Mouse (Mus musculus) erythroid progenitor cell, adult 5-6 weeks (primary cell): ENCODE measurements around the gene Iqcj. TPM values are rescaled to one million over a fixed set of nuclear protein-coding genes. Genes with fewer than 3 reads are reported as not detected.

Experiments
- ATAC-seq: replicated peaks from 2 replicates; pipeline ENCODE4 v1.8.0; 2016; ENCODE audit warnings: moderate number of reproducible peaks, mild to moderate bottlenecking, moderate TSS enrichment, inconsistent platforms; ENCODE audit not compliant: poor library complexity, low FRiP score, severe bottlenecking
- total RNA-seq, 2 experiments: library from RNA; stranded (forward) in 1 of 2; stranded (reverse) in 1 of 2; fragments of 150-400 nt in 1 of 2; fragments of 186-747, 209-891 nt in 1 of 2; gene quantifications; 2 replicates each; pipeline versions ENCODE4 v1.2.3 to v1.2.4; 2015 to 2017; ENCODE audit warnings: low replicate concordance in 2 of 2

The Iqcj gene
- not detected in 2 replicates for total RNA-seq (2015; ENCODE audit: low replicate concordance)
- total RNA-seq (2017; ENCODE audit: low replicate concordance): not detected in 2 replicates

- ATAC-seq: no peak
These were observed at the start of gene Iqcj, which contains the start of gene Iqschfp for GRCm38 (mm10) chr3:67892026-67892705. Iqcj (plus strand) TSS chr3:67892220. Iqschfp (plus strand) TSS chr3:67892232.

- ATAC-seq: no peak
These were observed 39.6 kb upstream of the Iqcj start for GRCm38 (mm10) chr3:67852397-67852796.

GRCm38 (mm10) chr3:67861524-67861923, 30.5 kb upstream of the Iqcj start:
- no peak for ATAC-seq

- no peak for ATAC-seq
These were observed 24.5 kb upstream of the Iqcj start for GRCm38 (mm10) chr3:67867420-67868065.

GRCm38 (mm10) chr3:67869424-67869823, 22.6 kb upstream of the Iqcj start:
- ATAC-seq: no peak

GRCm38 (mm10) chr3:67877253-67877652, 14.8 kb upstream of the Iqcj start:
- ATAC-seq: no peak

GRCm38 (mm10) chr3:67884335-67884734, 7.7 kb upstream of the Iqcj start:
- ATAC-seq: no peak

GRCm38 (mm10) chr3:67886176-67886575, 5.8 kb upstream of the Iqcj start:
- ATAC-seq: no peak

- ATAC-seq: no peak
These were observed 4.8 kb upstream of the Iqcj start for GRCm38 (mm10) chr3:67887251-67887650.

GRCm38 (mm10) chr3:67892768-67893167, 748 bp downstream of the Iqcj start:
- ATAC-seq: no peak

GRCm38 (mm10) chr3:67902517-67902916, 10.5 kb downstream of the Iqcj start:
- ATAC-seq: no peak

- no peak for ATAC-seq
These were observed 16.6 kb downstream of the Iqcj start for GRCm38 (mm10) chr3:67908586-67908985.

- no peak for ATAC-seq
These were observed 26.1 kb downstream of the Iqcj start for GRCm38 (mm10) chr3:67918098-67918497.

GRCm38 (mm10) chr3:67918634-67919259, 26.7 kb downstream of the Iqcj start:
- no peak for ATAC-seq

GRCm38 (mm10) chr3:67923095-67923494, 31.1 kb downstream of the Iqcj start:
- no peak for ATAC-seq

- no peak for ATAC-seq
These were observed 33.4 kb downstream of the Iqcj start for GRCm38 (mm10) chr3:67925453-67925852.

GRCm38 (mm10) chr3:67930424-67931133, 38.6 kb downstream of the Iqcj start:
- no peak for ATAC-seq

- ATAC-seq: no peak
These were observed 39.2 kb downstream of the Iqcj start for GRCm38 (mm10) chr3:67931181-67931580.

GRCm38 (mm10) chr3:67931914-67932313, 39.9 kb downstream of the Iqcj start:
- ATAC-seq: no peak

- no peak for ATAC-seq
These were observed 43.8 kb downstream of the Iqcj start for GRCm38 (mm10) chr3:67935829-67936228.
